Mouse (Mus musculus) liver, embryonic 14.5 days (tissue): ENCODE results near the gene Mybpc3. TPM values are rescaled to one million over a fixed set of nuclear protein-coding genes. Genes with fewer than 3 reads are reported as not detected.

ENCODE experiments used
- ATAC-seq: fragments of 200-750 bp; cut with Nextera tagmentation; 2 replicates; pipeline ENCODE4 v1.8.0; 2017; ENCODE audit warnings: moderate number of reproducible peaks, mild to moderate bottlenecking, moderate library complexity; ENCODE audit not compliant: insufficient read depth
- DNase-seq, 3 experiments: peaks; one replicate each; pipeline ENCODE4 v3.0.0-alpha.2; 2012 to 2013; ENCODE audit warnings: low read depth in 3 of 3, low spot score in 3 of 3
- H3K27ac ChIP-seq: fragments of 300-500 bp; sonication (generic); 2 replicates; pipeline ENCODE4 v1.5.1; 2014; ENCODE audit warnings: moderate library complexity, mild to moderate bottlenecking, control low read depth, inconsistent platforms
- H3K27me3 ChIP-seq: fragments of 300-500 bp; sonication (generic); 2 replicates; pipeline ENCODE4 v1.6.1; 2014; ENCODE audit warnings: mild to moderate bottlenecking, low read length, moderate library complexity; ENCODE audit not compliant: control insufficient read depth, insufficient read depth
- H3K36me3 ChIP-seq: fragments of 300-500 bp; sonication (generic); replicated peaks from 2 replicates; pipeline ENCODE4 v1.6.1; 2014; ENCODE audit warnings: low read depth; ENCODE audit not compliant: control insufficient read depth, insufficient read depth
- H3K4me1 ChIP-seq, 2 experiments: fragments of 200-500 bp in 1 of 2; fragments of 300-500 bp in 1 of 2; sonication (generic) in 1 of 2; replicated peaks; 2 replicates each; pipeline ENCODE4 v1.6.1; 2012 to 2014; ENCODE audit warnings: antibody characterized with exemption in 1 of 2, inconsistent platforms in 1 of 2, low read length in 1 of 2; ENCODE audit not compliant: control insufficient read depth in 2 of 2, insufficient read depth in 2 of 2
- H3K4me2 ChIP-seq: fragments of 300-500 bp; sonication (generic); 2 replicates; pipeline ENCODE4 v1.6.1; 2014; ENCODE audit warnings: low read depth, mild to moderate bottlenecking, control low read depth, moderate library complexity
- H3K4me3 ChIP-seq, 2 experiments: fragments of 200-500 bp in 1 of 2; fragments of 300-500 bp in 1 of 2; sonication (generic) in 1 of 2; 2 replicates each; pipeline ENCODE4 v1.5.1; 2012 to 2014; ENCODE audit warnings: low read depth in 2 of 2, low read length in 2 of 2, mild to moderate bottlenecking in 2 of 2, control low read depth in 1 of 2, inconsistent platforms in 1 of 2, moderate library complexity in 1 of 2; ENCODE audit not compliant: insufficient read depth in 1 of 2
- H3K9ac ChIP-seq: fragments of 300-500 bp; sonication (generic); replicated peaks from 2 replicates; pipeline ENCODE4 v1.6.1; 2014; ENCODE audit warnings: mild to moderate bottlenecking, control low read depth, moderate library complexity
- H3K9me3 ChIP-seq: fragments of 300-500 bp; sonication (generic); 2 replicates; pipeline ENCODE4 v1.6.1; 2016; ENCODE audit warnings: low read length, mixed read lengths; ENCODE audit not compliant: control insufficient read depth
- CTCF ChIP-seq: IDR thresholded peaks from 2 replicates; pipeline ENCODE4 v1.5.1; 2016; ENCODE audit warnings: antibody characterized with exemption, low read depth, control low read depth
- EP300 ChIP-seq: IDR thresholded peaks from 2 replicates; pipeline ENCODE4 v1.6.1; 2016; ENCODE audit warnings: antibody characterized with exemption, low read depth
- WGBS: fragments of 180-500 bp; shearing (Covaris S2); extraction: QIAGEN DNeasy Blood & Tissue Kit; methylation state at CpG from one replicate; pipeline ENCODE4 v1.1.7; 2014; ENCODE audit not compliant: insufficient replicate concordance; 5-methylcytosine and 5-hydroxymethylcytosine counted together
- polyA plus RNA-seq, 2 experiments: library from polyadenylated mRNA; depleted of rRNA in 1 of 2; stranded (reverse) in 1 of 2; unstranded in 1 of 2; fragments of >200 nt; fragmentation: Nextera tagmentation in 1 of 2; extraction: Ambion mirVana in 1 of 2; gene quantifications; 2 replicates each; pipeline versions ENCODE4 v1.2.1 to v1.2.3; 2012 to 2014

Gene Mybpc3
- polyA plus RNA-seq, 2 experiments = 0.04 TPM; not detected in 1

GRCm38 (mm10) chr2:91167629-91168028, 49.7 kb downstream of the Mybpc3 start:
- 71% methylated on average over 4 of the region's 4 CpGs for WGBS
- Histone ChIP-seq H3K27me3 (no peaks in the 10 kb centered on the region), H3K36me3 (no peaks in the 10 kb centered on the region; the same call in 1 of the 2 replicates), H3K9ac (no peak overlapping the region), H3K4me3 (no peak overlapping the region), H3K4me1 (peaks cover 14 to 20% of the 10 kb centered on the region in 2 experiments; a peak in 3 of 4 replicates), H3K27ac (no peak overlapping the region), H3K4me2 (no peak overlapping the region), H3K9me3 (no peaks in the 10 kb centered on the region)
- ATAC-seq = no peak
- TF ChIP-seq EP300 = no peak
- TF ChIP-seq CTCF = no peak
- DNase-seq = no peak

DNA sequence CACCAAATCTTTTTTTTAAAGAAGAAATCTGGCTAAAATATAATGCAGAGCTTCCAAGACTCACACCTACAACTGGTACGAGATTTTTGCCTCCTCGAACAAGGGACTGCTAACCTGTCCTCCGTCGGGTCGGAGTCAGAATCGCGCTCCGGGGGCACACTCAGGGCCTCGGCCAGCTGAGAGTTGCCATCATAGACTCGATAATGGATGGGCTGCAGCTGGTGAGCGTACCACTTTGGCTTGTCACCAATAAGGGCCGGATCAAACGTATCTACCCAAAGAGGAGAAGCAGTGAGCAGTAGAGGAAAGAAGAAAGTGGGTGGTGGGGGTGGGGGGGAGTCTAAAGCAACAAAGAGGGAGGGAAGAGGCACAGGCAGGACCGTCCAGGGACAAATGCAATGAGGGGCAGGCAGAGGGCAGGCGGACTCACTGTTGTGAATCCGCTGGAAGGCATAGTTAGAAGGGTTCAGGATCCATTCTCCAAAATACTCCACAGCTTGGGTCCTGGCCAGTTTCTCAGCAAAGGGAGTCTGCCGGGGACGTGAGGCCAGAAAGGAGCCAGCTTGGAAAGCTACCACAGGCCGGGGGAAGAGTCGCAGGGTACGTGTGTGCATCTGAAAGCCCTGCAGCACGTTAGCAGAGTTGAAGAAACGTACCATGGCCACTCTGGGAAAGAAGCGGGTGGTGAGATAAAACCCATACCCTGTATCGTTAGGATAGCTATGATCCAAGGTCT, 51.8 kb downstream of the Mybpc3 start:
- 84% methylated on average over 25 of the region's 25 CpGs for WGBS
- no peak overlapping the region for H3K4me3 ChIP-seq
- H3K4me2 ChIP-seq = no peak overlapping the region
- no peak for DNase-seq
- H3K36me3 ChIP-seq = no peaks in the 10 kb centered on the region; the same call in none of the 2 replicates
- no peaks in the 10 kb centered on the region for H3K27me3 ChIP-seq
- TF ChIP-seq CTCF (no peak), EP300 (no peak)
- no peak overlapping the region for H3K9ac ChIP-seq
- H3K9me3 ChIP-seq = no peaks in the 10 kb centered on the region
- H3K27ac ChIP-seq = no peak overlapping the region
- ATAC-seq = no peak
- peaks cover 4 to 6% of the 10 kb centered on the region in 2 experiments; a peak in 3 of 4 replicates for H3K4me1 ChIP-seq

DNA sequence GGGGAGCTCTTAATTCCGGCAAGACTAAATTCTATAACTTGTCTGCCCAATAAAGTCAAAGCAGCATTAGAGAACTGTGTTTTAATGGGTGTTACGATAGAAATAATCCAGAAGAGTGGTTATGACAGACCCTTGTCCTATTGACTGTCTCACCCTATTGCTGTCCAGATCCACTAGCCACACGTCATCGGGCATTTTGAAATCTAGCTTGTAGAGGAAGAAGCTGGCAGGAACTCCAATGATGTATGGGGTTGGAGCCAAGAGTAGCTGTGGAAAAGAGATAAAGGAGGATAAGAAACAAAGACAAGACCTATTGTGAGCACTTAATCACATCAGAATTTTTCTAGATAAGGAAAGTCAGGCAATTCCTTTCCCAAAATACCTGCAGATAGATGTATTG, 57.5 kb downstream of the Mybpc3 start:
- H3K4me1 ChIP-seq = no peaks in the 10 kb centered on the region
- H3K27me3 ChIP-seq = no peaks in the 10 kb centered on the region
- no peak overlapping the region for H3K4me3 ChIP-seq
- H3K4me2 ChIP-seq = no peak overlapping the region
- H3K27ac ChIP-seq = no peak overlapping the region
- H3K9ac ChIP-seq = no peak overlapping the region
- WGBS = 79% methylated on average over 4 of the region's 4 CpGs
- TF ChIP-seq EP300 (no peak), CTCF (no peak)
- H3K9me3 ChIP-seq = no peaks in the 10 kb centered on the region
- no peak for DNase-seq
- ATAC-seq = no peak
- H3K36me3 ChIP-seq = no peaks in the 10 kb centered on the region; the same call in none of the 2 replicates

DNA sequence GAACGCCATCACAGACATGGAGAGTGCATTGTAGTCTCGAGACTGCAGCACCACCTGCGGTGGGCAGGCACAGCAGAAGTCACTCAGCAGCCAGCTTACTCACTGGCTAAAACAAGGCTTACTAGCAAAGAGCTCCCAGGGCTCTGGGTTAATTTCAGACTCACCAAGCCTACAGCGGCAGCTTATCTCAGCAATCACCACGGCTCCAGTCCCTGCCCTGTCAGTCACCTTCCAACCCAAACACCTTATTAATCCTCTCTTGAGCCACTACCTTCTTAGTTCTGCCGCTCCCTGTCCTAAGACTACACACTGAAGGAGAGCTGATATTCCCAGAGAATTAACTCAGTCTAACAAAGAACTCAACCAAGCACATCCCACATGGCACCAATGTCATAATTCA, 58.3 kb downstream of the Mybpc3 start:
- Histone ChIP-seq H3K9me3 (no peaks in the 10 kb centered on the region), H3K27ac (no peak overlapping the region), H3K4me3 (no peak overlapping the region), H3K4me2 (no peak overlapping the region), H3K4me1 (no peaks in the 10 kb centered on the region), H3K9ac (no peak overlapping the region), H3K27me3 (no peaks in the 10 kb centered on the region), H3K36me3 (no peaks in the 10 kb centered on the region; the same call in none of the 2 replicates)
- ATAC-seq (no peak), DNase-seq (no peak)
- no peak for TF ChIP-seq CTCF
- TF ChIP-seq EP300 = no peak
- WGBS = 69% methylated on average over 6 of the region's 6 CpGs

- H3K4me2 ChIP-seq = no peak overlapping the region
- no peak overlapping the region for H3K9ac ChIP-seq
- H3K4me1 ChIP-seq = peaks cover 7 to 11% of the 10 kb centered on the region in 2 experiments
- no peaks in the 10 kb centered on the region for H3K27me3 ChIP-seq
- DNase-seq = no peak
- 65% methylated on average over 4 of the region's 4 CpGs for WGBS
- ATAC-seq = no peak
- H3K4me3 ChIP-seq = no peak overlapping the region
- H3K27ac ChIP-seq = no peak overlapping the region
- H3K9me3 ChIP-seq = no peaks in the 10 kb centered on the region
- TF ChIP-seq EP300 = no peak
- no peak for TF ChIP-seq CTCF
- H3K36me3 ChIP-seq = no peaks in the 10 kb centered on the region; the same call in 1 of the 2 replicates
These were observed 61.9 kb downstream of the Mybpc3 start for GRCm38 (mm10) chr2:91179825-91180224.
